Mouse (Mus musculus) myocyte (in vitro differentiated cells): ENCODE measurements around the gene Nav3. TPM values are rescaled to one million over a fixed set of nuclear protein-coding genes. Genes with fewer than 3 reads are reported as not detected.

Experiments
- H3K27me3 ChIP-seq: one replicate; pipeline ENCODE4 v1.6.1; 2011; ENCODE audit not compliant: control insufficient read depth, insufficient read depth, insufficient read length
- H3K36me3 ChIP-seq: one replicate; pipeline ENCODE4 v1.6.1; 2011; ENCODE audit not compliant: control insufficient read depth, insufficient read depth
- H3K4me2 ChIP-seq: one replicate; pipeline ENCODE4 v1.6.1; 2011; ENCODE audit warnings: low read depth, control low read depth
- H3K4me3 ChIP-seq: one replicate; pipeline ENCODE4 v1.5.1; 2011; ENCODE audit warnings: mild to moderate bottlenecking, control low read depth, moderate library complexity
- H3K79me2 ChIP-seq: one replicate; pipeline ENCODE4 v1.6.1; 2011; ENCODE audit not compliant: control insufficient read depth, insufficient read depth
- H3ac ChIP-seq: one replicate; pipeline ENCODE4 v1.6.1; 2011; ENCODE audit not compliant: control insufficient read depth, insufficient read length
- CEBPB ChIP-seq: IDR thresholded peaks from 2 replicates; pipeline ENCODE4 v1.6.1; 2011; ENCODE audit warnings: mild to moderate bottlenecking, moderate library complexity; ENCODE audit not compliant: poor library complexity, insufficient read depth, severe bottlenecking
- E2F4 ChIP-seq: IDR thresholded peaks from one replicate; pipeline ENCODE4 v1.6.1; 2011; ENCODE audit warnings: mild to moderate bottlenecking, control low read depth, moderate library complexity; ENCODE audit not compliant: insufficient read depth
- MAX ChIP-seq: IDR thresholded peaks from one replicate; pipeline ENCODE4 v1.6.1; 2011; ENCODE audit warnings: low read depth, mild to moderate bottlenecking, control low read depth
- MYOD1 ChIP-seq, 3 experiments: IDR thresholded peaks; one replicate each; pipeline ENCODE4 v1.6.1; 2011; ENCODE audit warnings: control low read depth in 2 of 3, low read depth in 2 of 3, mild to moderate bottlenecking in 2 of 3, moderate library complexity in 1 of 3; ENCODE audit not compliant: insufficient read length in 2 of 3, control insufficient read depth in 1 of 3
- MYOG ChIP-seq, 3 experiments: IDR thresholded peaks; one replicate each; pipeline ENCODE4 v1.6.1; 2011; ENCODE audit warnings: control low read depth in 2 of 3, low read depth in 2 of 3, mild to moderate bottlenecking in 2 of 3; ENCODE audit not compliant: insufficient read length in 2 of 3, control insufficient read depth in 1 of 3, insufficient read depth in 1 of 3
- POLR2A ChIP-seq: IDR thresholded peaks from one replicate; pipeline ENCODE4 v1.6.1; 2011; ENCODE audit warnings: low read depth, mild to moderate bottlenecking, control low read depth, moderate library complexity; ENCODE audit not compliant: insufficient read length
- POLR2AphosphoS2 ChIP-seq: IDR thresholded peaks from one replicate; pipeline ENCODE4 v1.6.1; 2011; ENCODE audit warnings: low read depth, control low read depth; ENCODE audit not compliant: insufficient read length
- REST ChIP-seq: IDR thresholded peaks from one replicate; pipeline ENCODE4 v1.6.1; 2011; ENCODE audit warnings: mild to moderate bottlenecking, control low read depth, moderate library complexity; ENCODE audit not compliant: insufficient read depth, insufficient read length
- SRF ChIP-seq: IDR thresholded peaks from one replicate; pipeline ENCODE4 v1.6.1; 2011; ENCODE audit warnings: low read depth; ENCODE audit not compliant: control insufficient read depth, insufficient read length
- TCF12 ChIP-seq: IDR thresholded peaks from one replicate; pipeline ENCODE4 v1.6.1; 2011; ENCODE audit warnings: mild to moderate bottlenecking, control low read depth; ENCODE audit not compliant: poor library complexity, insufficient read depth, severe bottlenecking
- TCF3 ChIP-seq: IDR thresholded peaks from one replicate; pipeline ENCODE4 v1.6.1; 2011; ENCODE audit warnings: low read depth, control low read depth; ENCODE audit not compliant: insufficient read length
- USF1 ChIP-seq: IDR thresholded peaks from one replicate; pipeline ENCODE4 v1.6.1; 2011; ENCODE audit warnings: low read depth, mild to moderate bottlenecking, control low read depth, moderate library complexity
- polyA plus RNA-seq: library from polyadenylated mRNA; unstranded; fragments of >200 nt; fragmentation: generic; extraction: Trizol; gene quantifications from one replicate; pipeline ENCODE4 v1.2.1, GENCODE M21; 2012; ENCODE audit warnings: missing spikeins

The Nav3 gene
- polyA plus RNA-seq, 1 experiment, result 2.9 TPM

GRCm38 (mm10) chr10:109905649-109906412 is 550.2 kb downstream of the Nav3 start:
- Histone ChIP-seq H3K79me2 (peaks cover 12% of the 10 kb centered on the region), H3K4me3 (no peak overlapping the region), H3K4me2 (no peak overlapping the region), H3K36me3 (no peaks in the 10 kb centered on the region), H3ac (no peak overlapping the region), H3K27me3 (no peaks in the 10 kb centered on the region)
- TF ChIP-seq SRF (no peak), TCF12 (no peak), TCF3 (no peak), MYOD1 (IDR thresholded peaks at IDR 0.05; ENCODE audit: control insufficient read depth in 1 of 3, insufficient read length in 2 of 3, low read depth in 2 of 3) (no peak), MAX (no peak), POLR2AphosphoS2 (no peak)

GRCm38 (mm10) chr10:109904841-109905240 is 551.2 kb downstream of the Nav3 start:
- Histone ChIP-seq H3K4me2 (peak overlapping the region; percentile 91), H3K4me3 (peak overlapping the region; percentile 34), H3K36me3 (no peaks in the 10 kb centered on the region), H3ac (no peak overlapping the region), H3K79me2 (peaks cover 19% of the 10 kb centered on the region), H3K27me3 (no peaks in the 10 kb centered on the region)
- no peak for TF ChIP-seq POLR2AphosphoS2
- TF ChIP-seq POLR2A, result no peak
- no peak for TF ChIP-seq TCF3
- no peak for TF ChIP-seq SRF
- no peak for TF ChIP-seq E2F4
- no peak for TF ChIP-seq MYOD1 (IDR thresholded peaks at IDR 0.05; ENCODE audit: control insufficient read depth in 1 of 3, insufficient read length in 2 of 3, low read depth in 2 of 3)
- TF ChIP-seq MYOG (IDR thresholded peaks at IDR 0.05; ENCODE audit: control insufficient read depth in 1 of 3, insufficient read depth in 1 of 3, insufficient read length in 2 of 3, low read depth in 2 of 3), result no peak
- no peak for TF ChIP-seq CEBPB
- TF ChIP-seq USF1, result no peak
- TF ChIP-seq TCF12, result no peak
- no peak for TF ChIP-seq REST
- no peak for TF ChIP-seq MAX

- Histone ChIP-seq H3ac (no peak overlapping the region), H3K79me2 (peaks cover 19% of the 10 kb centered on the region), H3K36me3 (no peaks in the 10 kb centered on the region), H3K27me3 (no peaks in the 10 kb centered on the region), H3K4me2 (peak overlapping the region; percentile 91), H3K4me3 (peak overlapping the region; percentile 34)
- TF ChIP-seq POLR2A (peak; percentile 39), USF1 (no peak)
These were observed 552.1 kb downstream of the Nav3 start for GRCm38 (mm10) chr10:109903701-109904555.

GRCm38 (mm10) chr10:109903241-109903640 is 552.8 kb downstream of the Nav3 start:
- Histone ChIP-seq H3K36me3 (no peaks in the 10 kb centered on the region), H3ac (no peak overlapping the region), H3K4me3 (peak overlapping the region; percentile 34), H3K79me2 (peaks cover 19% of the 10 kb centered on the region), H3K27me3 (no peaks in the 10 kb centered on the region), H3K4me2 (peak overlapping the region; percentile 91)
- TF ChIP-seq TCF3, result no peak
- no peak for TF ChIP-seq POLR2A
- no peak for TF ChIP-seq MAX
- no peak for TF ChIP-seq MYOD1 (IDR thresholded peaks at IDR 0.05; ENCODE audit: control insufficient read depth in 1 of 3, insufficient read length in 2 of 3, low read depth in 2 of 3)
- TF ChIP-seq SRF, result no peak
- no peak for TF ChIP-seq MYOG (IDR thresholded peaks at IDR 0.05; ENCODE audit: control insufficient read depth in 1 of 3, insufficient read depth in 1 of 3, insufficient read length in 2 of 3, low read depth in 2 of 3)
- TF ChIP-seq E2F4, result no peak
- no peak for TF ChIP-seq POLR2AphosphoS2
- no peak for TF ChIP-seq CEBPB
- no peak for TF ChIP-seq TCF12
- no peak for TF ChIP-seq USF1
- no peak for TF ChIP-seq REST

- Histone ChIP-seq H3K27me3 (no peaks in the 10 kb centered on the region), H3K4me2 (no peak overlapping the region), H3K79me2 (no peaks in the 10 kb centered on the region), H3K36me3 (no peaks in the 10 kb centered on the region), H3K4me3 (no peak overlapping the region), H3ac (no peak overlapping the region)
- TF ChIP-seq MYOG (IDR thresholded peaks at IDR 0.05; ENCODE audit: control insufficient read depth in 1 of 3, insufficient read depth in 1 of 3, insufficient read length in 2 of 3, low read depth in 2 of 3), result no peak
- TF ChIP-seq POLR2A, result no peak
- TF ChIP-seq POLR2AphosphoS2, result no peak
- TF ChIP-seq TCF3, result no peak
- no peak for TF ChIP-seq MAX
- TF ChIP-seq REST, result no peak
- TF ChIP-seq E2F4, result no peak
- TF ChIP-seq MYOD1 (IDR thresholded peaks at IDR 0.05; ENCODE audit: control insufficient read depth in 1 of 3, insufficient read length in 2 of 3, low read depth in 2 of 3), result no peak
- TF ChIP-seq USF1, result no peak
- no peak for TF ChIP-seq TCF12
- TF ChIP-seq CEBPB, result no peak
- no peak for TF ChIP-seq SRF
These were observed 566.9 kb downstream of the Nav3 start for GRCm38 (mm10) chr10:109889171-109889475.
